Mouse (Mus musculus) C2C12 (cell line): Measurements from ENCODE around the gene Sh3kbp1.

Experiments
- CEBPB ChIP-seq: IDR thresholded peaks from one replicate; pipeline ENCODE4 v1.6.1; 2011; ENCODE audit warnings: low read depth, mild to moderate bottlenecking, control low read depth, moderate library complexity
- CTCF ChIP-seq: IDR thresholded peaks from one replicate; pipeline ENCODE4 v1.5.1; 2011; ENCODE audit not compliant: control insufficient read depth, insufficient read depth, insufficient read length
- FOSL1 ChIP-seq: IDR thresholded peaks from one replicate; pipeline ENCODE4 v1.8.0; 2011; ENCODE audit warnings: mild to moderate bottlenecking, low read length; ENCODE audit not compliant: poor library complexity, insufficient read depth, severe bottlenecking
- MYOD1 ChIP-seq: IDR thresholded peaks from one replicate; pipeline ENCODE4 v1.6.1; 2011; ENCODE audit warnings: low read depth; ENCODE audit not compliant: control insufficient read depth, insufficient read length

DNA sequence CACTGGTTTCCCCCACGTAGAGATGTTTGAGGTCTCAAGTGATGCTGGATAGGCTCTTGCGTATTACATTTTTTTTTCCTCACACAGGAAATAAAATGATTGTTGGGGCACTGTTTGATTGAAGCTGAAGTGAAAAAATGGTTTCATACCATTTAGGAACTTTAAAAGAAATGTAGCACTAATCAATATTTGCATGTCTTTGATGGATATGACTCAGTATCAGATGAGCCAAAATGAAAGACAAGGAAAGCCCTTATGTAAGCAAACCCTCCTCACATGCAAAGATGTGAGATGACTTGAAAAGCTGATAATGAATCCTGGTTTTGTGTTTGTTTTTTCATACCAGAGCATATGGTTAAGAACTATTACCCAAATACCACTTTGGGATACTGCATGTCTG is 272.0 kb downstream of the Sh3kbp1 start:
- TF ChIP-seq CTCF (no peak), MYOD1 (no peak), FOSL1 (no peak), CEBPB (no peak)
